Mouse (Mus musculus) retina, adult 2 months (tissue): ENCODE results near the gene Slc22a12.

ENCODE experiments used
- DNase-seq: peaks from one replicate; pipeline ENCODE4 v3.0.0-alpha.2; 2012; ENCODE audit warnings: low read depth, low spot score

The Slc22a12 gene

GRCm38 (mm10) chr19:6542367-6543034, at the start of gene Slc22a12:
Gene Slc22a12 (minus strand): TSS chr19:6543032.
- no peak for DNase-seq

- no peak for DNase-seq
Measured at GRCm38 (mm10) chr19:6572001-6572400, 29.2 kb upstream of the Slc22a12 start.

GRCm38 (mm10) chr19:6571476-6571875, 28.6 kb upstream of the Slc22a12 start:
- DNase-seq: no peak

- DNase-seq: no peak
Measured at GRCm38 (mm10) chr19:6569561-6569960, 26.7 kb upstream of the Slc22a12 start.

GRCm38 (mm10) chr19:6569021-6569420, 26.2 kb upstream of the Slc22a12 start:
- no peak for DNase-seq

- no peak for DNase-seq
Measured at GRCm38 (mm10) chr19:6566450-6566849, 23.6 kb upstream of the Slc22a12 start.

GRCm38 (mm10) chr19:6565136-6565535, 22.3 kb upstream of the Slc22a12 start:
- DNase-seq: no peak

GRCm38 (mm10) chr19:6560246-6560815, 17.5 kb upstream of the Slc22a12 start:
- no peak for DNase-seq

GRCm38 (mm10) chr19:6559576-6559975, 16.7 kb upstream of the Slc22a12 start:
- DNase-seq: no peak

GRCm38 (mm10) chr19:6553819-6554582, 11.2 kb upstream of the Slc22a12 start:
- DNase-seq: no peak

GRCm38 (mm10) chr19:6553174-6553573, 10.3 kb upstream of the Slc22a12 start:
- DNase-seq: no peak

GRCm38 (mm10) chr19:6552302-6553028, 9.6 kb upstream of the Slc22a12 start:
- DNase-seq: no peak

- DNase-seq: no peak
Measured at GRCm38 (mm10) chr19:6551215-6551614, 8.4 kb upstream of the Slc22a12 start.

- DNase-seq: no peak
Measured at GRCm38 (mm10) chr19:6549566-6549965, 6.7 kb upstream of the Slc22a12 start.

GRCm38 (mm10) chr19:6548431-6549410, 5.9 kb upstream of the Slc22a12 start:
- DNase-seq: no peak

GRCm38 (mm10) chr19:6547801-6548200, 5.0 kb upstream of the Slc22a12 start:
- no peak for DNase-seq

- no peak for DNase-seq
Measured at GRCm38 (mm10) chr19:6546096-6546495, 3.3 kb upstream of the Slc22a12 start.

- no peak for DNase-seq
Measured at GRCm38 (mm10) chr19:6545481-6545880, 2.6 kb upstream of the Slc22a12 start.

GRCm38 (mm10) chr19:6544712-6545111, 1.9 kb upstream of the Slc22a12 start:
- no peak for DNase-seq

- DNase-seq: no peak
Measured at GRCm38 (mm10) chr19:6543518-6543917, 686 bp upstream of the Slc22a12 start.

GRCm38 (mm10) chr19:6543035-6543383, 177 bp upstream of the Slc22a12 start:
- DNase-seq: no peak
